Mouse (Mus musculus): Measurements from ENCODE around the gene Fam3c. TPM values are rescaled to one million over a fixed set of nuclear protein-coding genes. Genes with fewer than 3 reads are reported as not detected.

The Fam3c gene
- polyA plus RNA-seq, 1 experiment from 2014 or later: 59.1 TPM

DNA sequence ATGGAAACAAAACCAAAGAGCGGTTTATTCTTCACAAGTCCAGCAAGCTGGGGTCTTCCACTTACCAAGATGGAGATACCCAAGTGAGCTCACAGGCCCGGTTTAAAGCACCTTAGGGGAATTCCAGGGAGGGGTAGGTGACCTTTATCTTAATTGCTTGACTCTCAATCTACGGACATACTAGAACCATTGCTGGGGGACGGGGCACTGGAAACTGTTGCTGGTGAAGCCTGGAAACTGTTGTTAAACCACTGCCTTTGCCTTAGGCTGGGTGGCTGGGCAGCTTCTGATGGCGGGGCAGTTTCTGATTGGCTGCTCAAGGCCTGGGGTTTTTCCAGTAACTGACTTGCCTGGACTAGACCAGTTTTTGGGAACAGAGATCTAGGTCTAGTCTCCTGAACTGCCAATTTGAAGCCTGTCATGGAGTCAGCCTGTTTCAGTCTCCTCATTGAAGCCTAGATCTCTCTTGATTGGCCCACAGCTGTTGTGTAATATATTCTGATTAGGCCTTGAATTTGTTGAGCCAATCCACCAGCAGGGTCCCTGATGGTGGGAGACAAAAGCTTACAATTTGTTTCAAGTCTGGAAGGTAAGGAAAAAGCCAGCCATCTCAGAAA, 29.3 kb upstream of the Fam3c start:
- H3K4me2 ChIP-seq (replicated peaks; ENCODE audit: low read depth, low read length): no peak overlapping the region
- no peak overlapping the region for H3K4me3 ChIP-seq (ENCODE audit: low read length)
- no peak overlapping the region for H3K27ac ChIP-seq (ENCODE audit: low read length)
- no peaks in the 10 kb centered on the region for H3K4me1 ChIP-seq (ENCODE audit: insufficient read depth, low read length)
- H3K9me3 ChIP-seq (ENCODE audit: low read length): no peaks in the 10 kb centered on the region
- no peaks in the 10 kb centered on the region for H3K36me3 ChIP-seq (ENCODE audit: insufficient read depth, low read length)
- H3K9ac ChIP-seq (replicated peaks; ENCODE audit: low read length): no peak overlapping the region
- ATAC-seq (ENCODE audit: low FRiP score, low TSS enrichment): no peak
- H3K27me3 ChIP-seq (ENCODE audit: insufficient read depth, low read length): no peaks in the 10 kb centered on the region
- WGBS: 92% methylated on average over 5 of the region's 5 CpGs

DNA sequence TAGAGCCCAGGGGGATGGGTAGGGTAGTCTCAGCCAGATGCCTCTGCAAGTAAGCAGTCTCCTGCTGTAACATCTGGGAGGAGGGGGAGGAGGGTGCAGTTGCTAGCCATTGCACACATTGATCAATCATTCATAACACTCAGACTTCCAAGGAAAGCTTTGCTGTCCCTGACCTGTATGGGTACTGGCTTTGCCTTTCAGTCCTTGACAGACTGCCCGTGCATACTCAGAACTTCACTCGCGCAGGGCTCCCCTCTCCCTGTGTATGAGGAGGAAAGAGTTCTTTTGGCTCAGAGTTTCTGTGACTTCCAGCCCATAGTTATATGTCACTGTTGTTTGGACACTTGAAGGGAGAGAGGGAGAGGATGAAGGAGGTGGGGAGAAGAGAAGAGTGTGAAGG, 24.2 kb upstream of the Fam3c start:
- no peak overlapping the region for H3K4me2 ChIP-seq (replicated peaks; ENCODE audit: low read depth, low read length)
- H3K9ac ChIP-seq (replicated peaks; ENCODE audit: low read length): no peak overlapping the region
- no peak overlapping the region for H3K4me3 ChIP-seq (ENCODE audit: low read length)
- no peaks in the 10 kb centered on the region for H3K4me1 ChIP-seq (ENCODE audit: insufficient read depth, low read length)
- no peaks in the 10 kb centered on the region for H3K9me3 ChIP-seq (ENCODE audit: low read length)
- no peaks in the 10 kb centered on the region for H3K27me3 ChIP-seq (ENCODE audit: insufficient read depth, low read length)
- WGBS: 96% methylated on average over 3 of the region's 3 CpGs
- no peak for ATAC-seq (ENCODE audit: low FRiP score, low TSS enrichment)
- no peaks in the 10 kb centered on the region for H3K36me3 ChIP-seq (ENCODE audit: insufficient read depth, low read length)
- H3K27ac ChIP-seq (ENCODE audit: low read length): no peak overlapping the region

DNA sequence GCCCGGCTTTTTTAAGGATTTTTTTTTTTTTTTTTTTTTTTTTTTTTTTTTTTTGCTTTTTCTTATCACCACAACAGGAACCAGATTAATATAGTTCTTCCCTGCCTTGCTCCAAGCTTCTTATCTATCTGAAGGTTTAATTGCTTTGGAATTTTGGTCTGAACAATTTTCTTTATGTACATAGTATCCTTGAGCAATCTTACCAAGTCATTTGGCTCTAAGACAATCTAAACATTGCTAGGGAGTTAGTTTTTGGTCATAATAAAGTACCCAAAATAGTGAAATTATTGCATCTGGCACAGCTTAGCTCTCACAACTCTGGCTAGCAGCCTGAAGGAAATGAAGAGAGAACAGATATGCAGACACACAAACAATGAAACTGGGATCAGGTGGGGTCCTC, 23.8 kb upstream of the Fam3c start:
- Histone ChIP-seq H3K4me3 (ENCODE audit: low read length) (no peak overlapping the region), H3K27ac (ENCODE audit: low read length) (no peak overlapping the region), H3K4me2 (replicated peaks; ENCODE audit: low read depth, low read length) (no peak overlapping the region), H3K9me3 (ENCODE audit: low read length) (no peaks in the 10 kb centered on the region), H3K27me3 (ENCODE audit: insufficient read depth, low read length) (no peaks in the 10 kb centered on the region), H3K9ac (replicated peaks; ENCODE audit: low read length) (no peak overlapping the region), H3K36me3 (ENCODE audit: insufficient read depth, low read length) (no peaks in the 10 kb centered on the region), H3K4me1 (ENCODE audit: insufficient read depth, low read length) (no peaks in the 10 kb centered on the region)
- WGBS: 100% methylated on average over 1 of the region's 1 CpGs
- no peak for ATAC-seq (ENCODE audit: low FRiP score, low TSS enrichment)

DNA sequence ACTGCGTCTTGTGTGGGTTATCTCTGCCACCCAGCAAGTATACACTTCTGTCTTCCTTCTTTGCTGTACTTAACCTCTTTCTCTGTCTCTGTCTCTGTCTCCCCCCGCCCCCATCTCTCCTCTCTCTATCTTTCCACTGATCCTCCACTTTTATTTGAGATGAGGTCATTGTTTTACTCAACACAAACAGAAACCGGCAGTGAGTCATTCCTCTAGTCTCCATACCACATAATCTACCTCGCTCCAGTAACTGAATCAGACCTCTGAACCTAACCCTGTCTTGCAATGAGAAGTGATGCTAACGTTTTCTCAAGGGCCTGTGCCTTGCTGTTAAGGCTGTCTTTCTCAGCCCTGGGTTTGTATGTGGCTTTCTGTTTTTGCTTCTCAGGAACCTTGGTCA, 22.4 kb upstream of the Fam3c start:
- no peaks in the 10 kb centered on the region for H3K36me3 ChIP-seq (ENCODE audit: insufficient read depth, low read length)
- H3K27ac ChIP-seq (ENCODE audit: low read length): no peak overlapping the region
- H3K4me3 ChIP-seq (ENCODE audit: low read length): no peak overlapping the region
- H3K4me2 ChIP-seq (replicated peaks; ENCODE audit: low read depth, low read length): no peak overlapping the region
- no peaks in the 10 kb centered on the region for H3K4me1 ChIP-seq (ENCODE audit: insufficient read depth, low read length)
- no peak overlapping the region for H3K9ac ChIP-seq (replicated peaks; ENCODE audit: low read length)
- H3K27me3 ChIP-seq (ENCODE audit: insufficient read depth, low read length): no peaks in the 10 kb centered on the region
- no peak for ATAC-seq (ENCODE audit: low FRiP score, low TSS enrichment)
- 53% methylated on average over 5 of the region's 5 CpGs for WGBS
- no peaks in the 10 kb centered on the region for H3K9me3 ChIP-seq (ENCODE audit: low read length)

DNA sequence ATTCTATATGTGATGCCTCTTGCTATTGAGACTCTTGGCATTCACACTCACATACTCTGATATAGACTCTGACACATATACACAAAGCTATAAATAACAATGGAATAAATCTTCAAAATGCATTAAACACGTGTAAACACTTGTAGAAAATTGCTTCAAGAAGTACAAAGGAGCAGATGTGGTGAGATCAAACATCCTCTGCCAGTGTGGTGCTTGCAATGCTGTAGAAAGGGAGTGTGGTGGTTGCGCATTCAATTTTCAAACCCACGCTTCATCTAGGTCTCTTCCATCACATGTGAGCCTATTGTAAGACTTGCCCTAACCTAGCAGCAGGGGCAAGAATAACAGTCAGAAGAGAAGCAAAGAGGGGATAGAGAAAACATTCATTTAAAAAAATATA, 18.7 kb upstream of the Fam3c start:
- H3K9ac ChIP-seq (replicated peaks; ENCODE audit: low read length): no peak overlapping the region
- no peaks in the 10 kb centered on the region for H3K36me3 ChIP-seq (ENCODE audit: insufficient read depth, low read length)
- H3K4me2 ChIP-seq (replicated peaks; ENCODE audit: low read depth, low read length): no peak overlapping the region
- 71% methylated on average over 3 of the region's 3 CpGs for WGBS
- H3K4me3 ChIP-seq (ENCODE audit: low read length): no peak overlapping the region
- no peaks in the 10 kb centered on the region for H3K9me3 ChIP-seq (ENCODE audit: low read length)
- ATAC-seq (ENCODE audit: low FRiP score, low TSS enrichment): no peak
- no peaks in the 10 kb centered on the region for H3K4me1 ChIP-seq (ENCODE audit: insufficient read depth, low read length)
- no peak overlapping the region for H3K27ac ChIP-seq (ENCODE audit: low read length)
- no peaks in the 10 kb centered on the region for H3K27me3 ChIP-seq (ENCODE audit: insufficient read depth, low read length)

DNA sequence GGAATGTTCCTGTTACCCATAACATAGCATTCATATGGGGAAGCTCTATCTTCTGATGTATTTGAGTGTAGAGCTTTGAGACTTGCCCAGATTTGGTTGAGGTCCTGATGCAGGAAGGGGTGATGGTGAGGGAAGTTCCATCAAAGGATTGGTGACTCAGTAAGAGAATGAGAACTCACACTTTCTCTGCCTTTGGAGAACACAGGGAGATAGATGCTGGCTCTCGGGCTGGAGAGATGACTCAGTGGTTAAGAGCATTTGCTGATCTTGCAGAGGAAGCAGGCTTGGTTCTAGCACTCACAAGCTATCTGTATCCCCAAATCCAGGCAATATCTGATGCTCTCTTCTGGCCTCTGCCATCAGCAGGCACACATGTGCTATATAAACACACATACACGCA, 17.4 kb upstream of the Fam3c start:
- Histone ChIP-seq H3K4me3 (ENCODE audit: low read length) (no peak overlapping the region), H3K27me3 (ENCODE audit: insufficient read depth, low read length) (no peaks in the 10 kb centered on the region), H3K4me1 (ENCODE audit: insufficient read depth, low read length) (no peaks in the 10 kb centered on the region), H3K4me2 (replicated peaks; ENCODE audit: low read depth, low read length) (no peak overlapping the region), H3K9ac (replicated peaks; ENCODE audit: low read length) (no peak overlapping the region), H3K27ac (ENCODE audit: low read length) (no peak overlapping the region), H3K36me3 (ENCODE audit: insufficient read depth, low read length) (no peaks in the 10 kb centered on the region), H3K9me3 (ENCODE audit: low read length) (no peaks in the 10 kb centered on the region)
- no peak for ATAC-seq (ENCODE audit: low FRiP score, low TSS enrichment)
- 79% methylated on average over 2 of the region's 2 CpGs for WGBS

DNA sequence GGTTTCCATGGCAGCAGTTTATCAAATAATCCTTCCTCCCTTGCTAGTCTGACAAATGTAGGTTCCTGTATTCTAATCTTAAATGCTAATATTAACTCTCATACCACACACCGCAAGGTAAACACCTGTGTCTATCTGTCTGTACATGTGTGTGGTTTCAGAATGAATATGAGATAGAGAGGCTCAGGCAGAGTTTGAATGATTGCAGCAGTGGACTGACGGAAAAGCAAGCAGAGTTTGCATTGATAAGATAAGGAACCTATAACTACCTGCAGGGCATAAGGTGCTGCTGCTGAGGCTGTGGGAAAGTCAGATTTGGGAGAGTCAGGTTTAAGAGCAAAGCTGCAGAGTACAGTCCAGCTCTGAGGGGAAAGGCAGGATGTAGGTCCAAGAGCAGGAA, 10.9 kb upstream of the Fam3c start:
- Histone ChIP-seq H3K4me2 (replicated peaks; ENCODE audit: low read depth, low read length) (no peak overlapping the region), H3K4me1 (ENCODE audit: insufficient read depth, low read length) (0 out of 2 replicates have a peak, but pooled peaks cover 4% of the 10 kb centered on the region), H3K36me3 (ENCODE audit: insufficient read depth, low read length) (no peaks in the 10 kb centered on the region), H3K27me3 (ENCODE audit: insufficient read depth, low read length) (no peaks in the 10 kb centered on the region), H3K4me3 (ENCODE audit: low read length) (no peak overlapping the region), H3K27ac (ENCODE audit: low read length) (no peak overlapping the region), H3K9ac (replicated peaks; ENCODE audit: low read length) (no peak overlapping the region), H3K9me3 (ENCODE audit: low read length) (no peaks in the 10 kb centered on the region)
- WGBS: 84% methylated on average over 2 of the region's 2 CpGs
- ATAC-seq (ENCODE audit: low FRiP score, low TSS enrichment): no peak

DNA sequence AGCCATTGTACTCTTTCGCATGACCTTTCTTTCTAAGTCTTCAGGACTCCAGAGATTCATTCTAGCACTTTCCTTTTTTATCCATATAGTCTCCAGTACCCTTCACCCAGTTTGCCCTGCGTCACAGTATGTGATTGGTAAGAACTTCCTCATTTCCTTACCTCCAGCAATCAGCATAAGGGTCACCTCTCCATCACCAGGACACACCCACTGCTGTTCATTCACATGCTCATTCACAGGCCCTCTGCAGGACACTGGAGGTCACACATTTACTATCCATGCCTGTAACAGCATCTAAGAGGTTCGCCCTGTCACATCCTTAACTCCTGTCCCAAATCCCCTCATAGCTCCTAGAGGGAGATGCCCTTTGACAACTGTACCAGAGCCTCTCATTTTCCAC, 7.5 kb upstream of the Fam3c start:
- Histone ChIP-seq H3K27me3 (ENCODE audit: insufficient read depth, low read length) (no peaks in the 10 kb centered on the region), H3K4me3 (ENCODE audit: low read length) (no peak overlapping the region), H3K9me3 (ENCODE audit: low read length) (no peaks in the 10 kb centered on the region), H3K27ac (ENCODE audit: low read length) (no peak overlapping the region), H3K36me3 (ENCODE audit: insufficient read depth, low read length) (no peaks in the 10 kb centered on the region), H3K4me1 (ENCODE audit: insufficient read depth, low read length) (0 out of 2 replicates have a peak, but pooled peaks cover 4% of the 10 kb centered on the region), H3K9ac (replicated peaks; ENCODE audit: low read length) (no peak overlapping the region), H3K4me2 (replicated peaks; ENCODE audit: low read depth, low read length) (no peak overlapping the region)
- 81% methylated on average over 3 of the region's 3 CpGs for WGBS
- ATAC-seq (ENCODE audit: low FRiP score, low TSS enrichment): no peak

DNA sequence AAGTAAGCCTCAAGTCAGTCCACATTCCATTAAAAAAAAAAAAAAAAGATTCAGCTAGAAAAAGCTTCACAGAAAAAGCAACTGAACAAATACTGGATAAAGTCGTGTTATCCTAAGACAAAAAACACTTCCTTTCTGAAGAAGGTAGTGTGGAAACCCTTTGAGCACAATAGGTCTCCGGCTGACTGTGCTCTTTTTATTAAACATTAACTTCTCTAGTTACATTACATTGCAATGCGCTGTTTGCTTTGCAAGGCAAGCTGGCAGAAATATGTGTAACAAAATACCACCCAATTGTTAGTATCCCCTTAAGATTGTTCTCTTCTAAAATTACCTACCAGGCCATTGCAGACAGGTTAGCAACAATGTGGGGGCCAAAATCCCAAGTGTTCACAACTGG, 5.9 kb upstream of the Fam3c start:
- H3K27me3 ChIP-seq (ENCODE audit: insufficient read depth, low read length): no peaks in the 10 kb centered on the region
- 20% methylated on average over 3 of the region's 3 CpGs for WGBS
- no peaks in the 10 kb centered on the region for H3K36me3 ChIP-seq (ENCODE audit: insufficient read depth, low read length)
- no peak overlapping the region for H3K4me2 ChIP-seq (replicated peaks; ENCODE audit: low read depth, low read length)
- peaks cover 3% of the 10 kb centered on the region for H3K9me3 ChIP-seq (ENCODE audit: low read length)
- H3K27ac ChIP-seq (ENCODE audit: low read length): peak overlapping the region; percentile 61
- no peak overlapping the region for H3K9ac ChIP-seq (replicated peaks; ENCODE audit: low read length)
- no peak overlapping the region for H3K4me3 ChIP-seq (ENCODE audit: low read length)
- ATAC-seq (ENCODE audit: low FRiP score, low TSS enrichment): peak; percentile 78; the same call in 1 of the 2 replicates
- 0 out of 2 replicates have a peak, but pooled peaks cover 4% of the 10 kb centered on the region for H3K4me1 ChIP-seq (ENCODE audit: insufficient read depth, low read length)

DNA sequence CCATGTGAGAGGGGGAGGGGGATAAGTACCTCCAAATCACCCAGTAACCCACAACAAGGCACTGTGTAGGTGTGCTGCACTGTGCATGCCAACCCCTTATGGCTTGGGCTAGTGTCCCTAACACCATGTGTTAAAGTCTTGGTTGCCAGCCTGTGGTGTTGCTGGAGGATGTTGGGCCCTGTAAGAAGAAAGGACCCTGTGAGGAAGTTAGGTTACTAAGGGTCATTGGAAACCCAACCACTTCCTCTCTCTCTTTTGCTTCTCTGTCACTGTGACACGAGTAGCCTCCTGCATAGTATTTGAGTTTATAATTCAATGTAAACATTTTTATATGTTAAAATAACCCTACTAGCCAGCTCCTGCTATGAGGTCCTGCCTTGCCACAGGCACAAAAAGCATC, 3.0 kb upstream of the Fam3c start:
- Histone ChIP-seq H3K27me3 (ENCODE audit: insufficient read depth, low read length) (no peaks in the 10 kb centered on the region), H3K9ac (replicated peaks; ENCODE audit: low read length) (no peak overlapping the region), H3K9me3 (ENCODE audit: low read length) (peaks cover 3% of the 10 kb centered on the region), H3K4me2 (replicated peaks; ENCODE audit: low read depth, low read length) (no peak overlapping the region), H3K4me1 (ENCODE audit: insufficient read depth, low read length) (peaks cover 15% of the 10 kb centered on the region; the same call in 1 of the 2 replicates), H3K4me3 (ENCODE audit: low read length) (no peak overlapping the region), H3K36me3 (ENCODE audit: insufficient read depth, low read length) (no peaks in the 10 kb centered on the region), H3K27ac (ENCODE audit: low read length) (no peak overlapping the region)
- no peak for ATAC-seq (ENCODE audit: low FRiP score, low TSS enrichment)
- 64% methylated on average over 1 of the region's 1 CpGs for WGBS
